Mouse (Mus musculus): ENCODE measurements around the gene Trim39.

Gene Trim39

DNA sequence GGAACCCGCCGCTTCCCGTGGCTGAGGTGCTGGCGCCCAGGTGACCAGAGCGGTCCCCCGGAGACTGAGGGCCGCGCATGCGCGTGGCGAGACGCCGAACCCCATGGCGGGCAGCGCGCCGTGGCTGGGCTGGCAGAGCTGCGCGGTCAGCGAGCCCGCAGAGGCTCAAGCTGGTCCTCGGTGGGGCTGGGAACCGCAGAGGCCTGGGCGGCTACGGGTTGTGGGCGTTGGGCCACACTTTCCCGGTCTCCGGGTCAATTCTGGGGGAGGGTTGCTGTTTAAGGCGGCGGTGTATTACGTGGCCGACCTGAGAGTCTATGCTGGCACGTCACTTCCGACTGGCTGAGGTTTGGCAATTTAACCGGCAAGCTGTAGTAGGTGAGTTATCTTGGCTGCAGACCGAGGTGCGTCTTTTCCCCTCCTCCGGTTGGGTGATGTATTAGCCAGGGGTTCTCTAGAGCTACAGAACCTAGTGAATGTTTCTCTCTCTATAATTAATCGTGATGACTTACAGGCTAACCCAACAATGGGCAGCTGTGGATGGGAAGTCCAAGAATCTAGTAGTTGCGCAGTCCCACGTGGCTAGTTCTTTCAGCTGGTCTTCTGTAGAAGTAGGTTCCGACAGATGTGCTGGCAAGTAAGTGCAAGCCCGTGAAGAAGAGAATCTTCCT is at the start of gene Trim39:
Gene Trim39, minus strand, starts transcription at position 662 of the 671 bp plus-strand sequence.
- DNase-seq (ENCODE audit: low read depth, low spot score), result peak; percentile 95

DNA sequence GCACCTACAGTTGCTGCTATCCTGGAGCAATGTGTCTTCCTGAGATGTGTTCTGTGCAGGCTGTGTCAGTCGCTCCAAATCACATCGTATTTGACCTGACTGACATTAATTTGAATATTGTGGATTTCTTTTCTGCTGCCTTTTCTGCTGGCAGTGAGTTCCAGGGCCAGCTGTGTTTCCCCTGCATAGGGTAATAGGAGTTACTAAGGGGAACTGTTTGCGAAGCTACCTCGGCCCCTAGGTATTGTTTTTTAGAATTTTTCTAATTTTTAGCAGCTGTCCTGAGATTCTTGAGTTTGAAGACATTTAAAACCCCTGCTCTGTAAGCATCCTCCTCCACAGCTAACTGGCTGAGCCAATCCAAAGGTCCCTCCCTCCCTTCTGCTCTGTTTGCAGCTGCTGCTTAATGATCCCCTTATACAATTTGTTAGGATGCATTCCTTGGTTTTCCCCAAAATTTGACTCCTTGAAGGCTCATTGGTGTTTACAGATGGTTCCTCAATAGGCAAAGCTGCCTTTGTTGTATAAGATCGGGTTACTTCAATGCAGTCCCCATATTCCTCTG is 43.7 kb upstream of the Trim39 start:
- DNase-seq (ENCODE audit: low read depth, low spot score), result no peak

DNA sequence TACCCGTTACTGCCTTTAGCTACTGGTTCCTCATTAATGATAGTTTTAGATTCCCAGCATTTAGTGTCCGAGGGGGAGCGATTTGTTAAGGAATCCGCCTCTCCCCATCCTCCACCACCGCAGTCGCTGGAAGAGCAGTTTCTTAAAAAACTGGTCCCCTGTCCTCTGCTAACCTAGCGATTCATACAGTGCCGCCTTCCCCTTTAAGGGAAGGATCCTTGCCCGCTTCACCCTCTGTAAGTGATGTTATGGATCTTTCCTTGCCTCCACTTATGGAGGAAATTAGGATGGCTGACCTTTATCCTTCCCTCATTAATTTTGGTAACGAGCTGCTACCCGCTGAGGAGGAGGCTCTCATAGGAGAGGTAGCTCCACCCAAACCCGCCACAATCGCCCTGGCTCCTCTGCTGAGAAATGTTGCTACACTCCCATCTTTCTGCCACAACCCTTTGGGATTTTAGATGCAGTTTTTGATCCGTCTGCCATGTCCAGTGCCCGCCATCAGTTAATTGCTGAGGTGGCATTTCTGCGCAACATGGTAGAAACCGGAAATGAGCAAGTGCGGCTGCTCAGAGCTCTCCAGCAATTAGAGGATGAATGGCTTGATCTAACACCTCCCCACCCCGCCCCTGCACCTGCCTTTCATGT is 43.1 kb upstream of the Trim39 start:
- DNase-seq (ENCODE audit: low read depth, low spot score), result peak; percentile 83

DNA sequence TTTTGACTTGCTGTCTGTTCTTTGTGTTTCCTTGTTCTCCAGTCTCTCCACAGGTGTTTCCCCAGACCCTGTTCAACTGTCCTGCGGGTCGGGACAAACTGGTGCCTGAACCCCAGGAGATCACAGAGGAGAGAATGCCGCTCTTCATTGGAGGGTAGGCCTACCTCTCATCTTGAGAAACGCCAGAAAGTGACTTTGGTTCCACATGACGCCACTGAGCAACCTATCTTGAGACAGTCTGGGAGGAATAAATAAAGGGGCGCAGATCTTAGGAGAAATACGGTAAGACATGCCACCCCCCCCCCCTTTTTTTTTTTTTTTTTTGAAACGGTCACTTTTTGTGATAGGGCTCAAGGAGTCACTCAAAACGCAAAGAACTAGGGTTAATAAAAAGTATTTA is 42.5 kb upstream of the Trim39 start:
- DNase-seq (ENCODE audit: low read depth, low spot score), result peak; percentile 58

DNA sequence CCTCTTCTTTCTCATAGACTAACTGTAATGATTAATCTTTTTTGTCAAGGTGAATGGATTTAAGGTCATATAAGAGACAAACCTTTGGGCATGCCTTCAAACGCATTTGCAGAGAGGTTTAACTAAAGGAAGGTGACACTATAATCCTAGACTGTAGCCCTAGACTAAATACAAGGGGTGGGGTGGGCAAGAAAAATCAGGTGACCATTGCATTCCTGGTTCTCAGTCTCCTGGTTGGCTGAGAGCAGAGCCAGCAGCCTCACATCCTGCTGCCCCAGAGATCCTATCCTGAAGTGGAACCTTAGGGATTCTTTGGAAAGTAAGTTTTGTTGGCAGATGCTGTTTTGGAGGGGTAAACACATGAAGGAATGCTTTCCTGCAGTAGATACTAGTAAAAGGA is 37.2 kb upstream of the Trim39 start:
- DNase-seq (ENCODE audit: low read depth, low spot score), result no peak

DNA sequence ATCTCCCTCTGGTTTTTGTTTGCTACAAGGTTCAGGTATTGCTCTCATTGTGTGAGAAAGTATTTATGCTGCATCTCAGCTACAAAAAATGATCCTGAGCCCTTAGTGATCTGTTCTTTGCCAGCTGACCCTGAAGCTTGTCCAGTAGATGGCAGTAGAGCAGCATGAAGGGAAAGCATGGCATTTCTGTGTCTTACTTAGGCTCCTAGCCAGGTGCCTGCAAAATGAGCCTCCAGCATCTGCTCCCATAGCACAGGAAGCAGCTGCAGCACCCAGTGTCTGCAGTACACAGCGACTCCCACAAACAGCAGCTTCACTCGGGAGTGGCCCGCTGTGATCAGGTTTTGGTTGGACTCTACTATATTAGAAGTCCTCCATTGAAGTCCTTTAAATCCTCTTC is 36.8 kb upstream of the Trim39 start:
- peak; percentile 77 for DNase-seq (ENCODE audit: low read depth, low spot score)

DNA sequence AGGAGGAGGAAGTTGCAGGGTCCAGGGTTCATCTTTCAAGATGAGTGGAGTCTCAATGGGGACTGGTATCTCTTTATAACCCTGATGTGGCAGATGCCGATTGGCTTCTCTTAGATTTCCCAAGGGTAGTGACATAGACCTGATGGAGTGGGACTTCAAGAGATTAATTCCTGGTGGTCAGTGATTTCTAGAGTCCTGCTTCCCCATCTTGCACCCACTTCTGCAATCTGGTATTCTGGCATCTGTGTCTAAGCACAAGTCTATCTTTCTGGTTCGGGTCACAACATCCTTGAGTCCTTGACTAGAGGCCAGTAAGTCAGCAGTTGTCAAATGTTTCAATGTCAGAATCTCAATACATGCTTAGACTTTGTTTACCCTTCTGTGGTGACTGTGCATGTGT is 14.3 kb upstream of the Trim39 start, which contains the start of gene H2-M10.2:
Gene H2-M10.2, minus strand, starts transcription at position 101 of the 400 bp plus-strand sequence.
- no peak for DNase-seq (ENCODE audit: low read depth, low spot score)

DNA sequence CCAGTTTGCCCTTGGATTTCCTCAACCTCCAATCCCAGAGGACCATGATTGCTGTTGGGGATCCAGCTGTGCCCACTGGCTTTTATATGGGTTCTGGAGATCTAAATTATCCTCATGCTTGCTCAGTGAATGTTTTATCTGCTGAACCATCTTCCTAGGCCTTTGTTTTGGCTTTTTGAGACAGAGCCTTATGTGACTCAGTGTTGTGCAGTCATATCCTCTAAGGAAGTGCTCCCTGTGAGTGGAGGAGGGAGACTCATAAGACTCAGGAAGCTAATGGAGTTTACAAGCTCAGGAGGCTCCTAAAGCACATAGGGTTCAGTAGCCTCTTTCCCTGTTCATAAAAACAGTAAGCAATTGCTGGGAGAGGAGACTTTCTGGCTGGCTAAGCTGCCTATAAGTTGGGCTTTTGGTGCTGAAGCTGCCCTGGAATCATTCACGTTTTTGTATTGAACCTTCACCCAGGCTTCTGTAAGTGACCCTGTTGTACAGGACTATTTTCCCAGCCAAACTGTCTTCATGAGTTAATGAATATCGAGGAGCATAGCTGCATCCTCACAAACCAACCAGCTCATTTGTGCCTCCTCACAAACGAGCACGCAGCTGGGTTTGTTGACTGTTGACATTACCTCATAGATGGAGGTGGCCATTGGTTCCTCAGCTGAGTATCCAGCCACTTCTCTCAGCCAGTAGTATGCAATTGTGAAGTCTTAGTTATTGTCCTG is 9.6 kb upstream of the Trim39 start:
- no peak for DNase-seq (ENCODE audit: low read depth, low spot score)

DNA sequence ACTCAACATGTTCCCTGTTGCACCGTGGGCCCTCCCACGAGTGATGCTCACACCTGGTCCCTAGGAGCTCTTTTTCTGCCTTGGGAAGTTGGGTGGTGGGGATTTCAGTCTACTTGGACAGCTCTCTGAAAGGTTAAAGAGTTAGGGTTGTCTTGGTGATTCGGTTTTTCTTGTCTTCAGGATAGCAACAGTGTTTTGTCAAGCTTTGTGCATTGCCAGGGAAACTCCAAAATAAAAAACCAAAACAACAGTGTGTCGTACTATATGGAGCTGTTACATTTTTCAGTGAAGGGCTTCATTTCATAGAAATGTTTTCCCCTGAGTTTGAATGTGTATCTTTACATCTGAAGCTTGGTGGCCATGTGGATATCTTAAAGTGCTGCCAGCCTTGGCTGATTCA is 2.7 kb upstream of the Trim39 start:
- DNase-seq (ENCODE audit: low read depth, low spot score), result no peak

DNA sequence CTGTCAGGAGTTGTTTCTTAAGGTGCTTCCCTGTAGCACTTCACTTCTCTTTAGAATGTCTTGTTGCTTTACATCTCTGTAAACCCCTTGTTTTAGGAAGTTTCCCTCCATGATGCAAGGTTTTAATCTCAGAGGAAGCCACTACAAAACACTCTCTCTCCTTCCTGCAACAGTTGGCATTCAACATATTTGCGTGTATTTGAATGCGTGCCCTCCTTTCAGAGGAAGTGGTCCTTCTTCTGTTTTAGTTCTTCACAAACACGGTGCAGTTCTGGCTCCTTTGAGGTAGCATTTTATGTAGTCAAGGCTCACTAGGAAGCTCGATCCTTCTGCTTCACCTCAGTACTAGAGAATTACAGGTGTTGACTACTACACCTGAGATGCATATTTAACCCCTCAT is 1.7 kb upstream of the Trim39 start:
- DNase-seq (ENCODE audit: low read depth, low spot score), result peak; percentile 60

DNA sequence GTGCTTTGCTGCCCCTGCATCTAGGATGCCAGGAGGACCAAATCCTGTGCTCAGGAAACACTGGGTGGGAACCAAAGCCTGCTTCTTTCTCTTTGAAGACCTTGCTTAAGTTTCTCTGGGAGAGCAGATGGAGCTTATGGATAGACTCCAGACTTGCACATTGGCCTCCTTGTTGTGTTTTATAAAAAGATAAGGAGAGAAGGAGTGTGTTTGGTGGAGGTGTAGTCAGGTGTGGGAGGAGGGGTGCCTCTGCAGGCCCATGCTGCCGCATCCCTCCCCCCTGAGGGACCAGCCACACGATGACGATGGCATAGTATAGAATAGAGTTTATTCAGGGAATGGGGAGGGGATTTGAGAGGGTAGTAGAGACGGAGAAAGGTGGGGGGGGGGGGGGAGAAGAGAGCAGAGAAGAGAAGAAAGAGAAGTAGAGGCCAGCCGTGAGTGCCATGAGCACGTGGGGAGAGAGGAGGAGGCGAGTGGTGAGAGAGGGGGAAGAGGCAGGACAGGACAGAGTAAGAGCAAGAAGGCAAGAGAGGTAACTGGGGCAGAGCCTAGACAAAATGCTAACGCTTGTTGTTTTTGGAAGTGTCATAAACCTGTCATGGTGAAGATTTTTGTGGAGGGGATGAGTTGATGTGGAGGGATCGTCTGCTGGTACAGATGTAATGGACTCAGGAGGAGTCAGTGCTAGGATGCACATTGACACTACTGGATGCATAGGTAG is 758 bp upstream of the Trim39 start:
- DNase-seq (ENCODE audit: low read depth, low spot score), result peak; percentile 22

DNA sequence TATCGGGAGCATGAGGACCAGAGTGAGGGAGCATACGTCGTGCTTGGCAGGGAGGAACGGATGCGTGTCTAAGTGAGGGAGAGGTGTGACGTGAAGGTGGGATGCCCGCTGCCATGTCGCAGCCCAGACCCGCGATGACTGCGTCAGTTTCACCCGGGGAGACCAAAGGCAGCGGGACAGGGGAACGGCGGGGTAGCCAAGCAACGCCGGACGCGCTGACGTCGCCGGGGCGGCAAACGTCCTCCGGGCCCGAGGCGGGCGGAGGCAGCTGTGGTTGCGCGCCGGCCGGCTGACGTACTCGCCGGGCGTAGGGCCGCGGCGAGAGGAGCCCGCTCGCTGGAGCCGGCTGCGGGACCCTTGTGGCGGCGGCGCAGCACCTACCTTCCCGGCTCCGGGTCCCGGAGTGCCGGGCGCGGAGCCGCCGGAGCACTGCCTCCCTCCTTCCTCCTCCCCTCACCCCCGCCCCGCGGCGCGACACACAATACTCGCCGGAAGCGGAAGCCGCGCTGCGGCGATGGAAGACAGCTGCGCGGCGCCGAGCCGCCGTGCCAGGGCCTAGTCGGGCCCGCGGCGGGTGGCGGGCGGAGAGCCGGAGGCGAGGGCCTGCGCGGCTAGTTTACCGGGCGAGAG is 976 bp downstream of the Trim39 start:
- DNase-seq (ENCODE audit: low read depth, low spot score), result peak; percentile 96

DNA sequence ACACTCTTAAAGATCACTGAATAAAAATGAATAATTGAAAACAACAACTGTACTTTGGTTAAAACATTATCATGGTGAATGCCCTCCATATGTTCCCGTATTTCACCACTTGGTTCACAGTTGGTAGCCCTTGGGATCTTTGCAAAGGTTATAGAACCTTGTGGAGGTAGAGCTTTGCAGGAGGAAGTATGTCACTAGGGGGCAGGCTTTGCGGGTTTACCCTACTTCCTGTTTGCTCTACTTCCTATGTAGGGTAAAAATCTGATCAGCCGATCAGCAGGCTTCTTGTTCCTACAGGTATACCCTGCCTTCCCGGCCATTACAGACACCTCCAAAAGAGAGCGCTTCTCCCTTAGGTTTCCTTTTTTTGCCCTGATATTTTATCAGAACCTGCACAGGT is 6.2 kb downstream of the Trim39 start:
- DNase-seq (ENCODE audit: low read depth, low spot score), result peak; percentile 76

DNA sequence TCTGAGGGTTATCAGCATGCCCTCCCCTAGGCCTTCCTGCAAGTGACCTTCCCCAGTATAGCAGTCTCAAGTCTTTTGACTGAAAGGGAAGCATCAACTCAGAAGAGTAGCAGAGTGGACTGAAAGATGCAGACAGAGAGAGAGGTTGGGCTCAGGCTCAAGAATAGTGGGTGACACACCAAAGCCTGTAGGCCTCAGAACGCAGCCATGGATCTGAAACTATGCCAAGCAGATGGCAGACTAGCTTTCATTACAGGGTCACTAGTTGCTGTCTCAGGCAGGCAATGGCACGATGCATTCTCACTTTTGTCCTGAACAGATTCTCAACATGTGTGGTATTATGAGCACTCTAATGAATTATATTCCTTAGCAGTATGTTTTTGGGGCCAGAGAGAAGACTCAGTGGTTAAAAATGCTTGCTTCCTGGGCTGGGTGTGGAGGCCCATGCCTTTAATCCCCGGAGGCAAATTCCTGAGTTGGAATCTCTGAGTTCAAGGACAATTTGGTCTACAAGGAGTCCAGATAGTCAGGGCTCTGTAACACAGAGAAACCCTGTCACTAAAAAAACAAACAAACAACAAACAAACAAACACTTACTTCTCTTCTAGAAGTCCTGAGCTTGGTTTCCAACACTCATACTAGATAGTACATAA is 7.6 kb downstream of the Trim39 start:
- no peak for DNase-seq (ENCODE audit: low read depth, low spot score)

DNA sequence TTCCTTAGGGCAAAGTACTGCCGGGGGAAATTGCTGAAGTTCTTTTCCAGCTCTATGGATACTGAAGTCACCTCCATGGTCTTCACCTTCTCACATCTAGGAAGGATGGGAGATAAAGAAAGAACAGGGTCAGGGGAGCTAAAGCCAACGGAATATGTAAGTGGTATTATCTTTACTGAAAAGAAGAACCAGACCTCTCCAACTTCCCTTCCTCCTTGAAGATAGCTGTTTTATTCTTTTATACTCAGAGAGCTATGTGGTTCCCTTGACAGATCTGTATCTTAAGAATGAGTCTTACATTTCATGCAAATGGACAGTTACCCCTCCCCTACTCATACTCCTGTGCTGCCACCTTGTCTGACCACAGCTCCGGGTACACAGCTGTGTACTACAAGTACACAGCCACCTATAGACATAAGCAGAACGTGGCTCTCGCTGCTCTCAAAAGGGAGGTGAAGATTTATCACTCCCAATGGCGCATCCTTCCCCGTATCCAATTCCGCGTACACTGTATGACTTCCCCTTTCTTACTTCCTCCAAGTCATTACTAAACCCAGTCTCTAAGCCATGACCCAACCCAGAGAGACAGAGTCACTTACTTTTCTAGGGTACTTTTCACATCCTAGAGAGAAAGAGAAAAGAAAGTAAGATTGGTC is 10.4 kb downstream of the Trim39 start:
- DNase-seq (ENCODE audit: low read depth, low spot score), result no peak

DNA sequence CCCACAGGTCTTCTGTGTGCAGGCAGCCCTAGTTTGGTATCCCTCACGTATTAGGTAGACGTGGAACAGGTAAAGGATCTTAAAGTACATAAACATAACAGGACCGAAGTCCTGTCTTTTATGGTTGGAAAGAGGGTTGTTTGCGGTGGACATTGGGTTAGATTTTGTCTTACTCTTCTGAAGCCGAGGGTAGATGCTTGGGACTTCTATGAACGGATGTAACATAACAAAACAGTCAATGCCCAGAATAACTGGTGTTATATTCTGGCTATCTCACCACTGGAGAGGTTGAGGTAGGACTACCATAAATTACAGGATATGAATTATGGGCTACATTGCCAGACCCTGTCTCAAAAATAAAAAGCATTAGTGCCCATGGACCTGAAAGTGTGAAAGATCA is 14.1 kb downstream of the Trim39 start, which contains the start of gene Rpp21:
Gene Rpp21, minus strand, starts transcription at position 101 of the 400 bp plus-strand sequence.
- no peak for DNase-seq (ENCODE audit: low read depth, low spot score)

DNA sequence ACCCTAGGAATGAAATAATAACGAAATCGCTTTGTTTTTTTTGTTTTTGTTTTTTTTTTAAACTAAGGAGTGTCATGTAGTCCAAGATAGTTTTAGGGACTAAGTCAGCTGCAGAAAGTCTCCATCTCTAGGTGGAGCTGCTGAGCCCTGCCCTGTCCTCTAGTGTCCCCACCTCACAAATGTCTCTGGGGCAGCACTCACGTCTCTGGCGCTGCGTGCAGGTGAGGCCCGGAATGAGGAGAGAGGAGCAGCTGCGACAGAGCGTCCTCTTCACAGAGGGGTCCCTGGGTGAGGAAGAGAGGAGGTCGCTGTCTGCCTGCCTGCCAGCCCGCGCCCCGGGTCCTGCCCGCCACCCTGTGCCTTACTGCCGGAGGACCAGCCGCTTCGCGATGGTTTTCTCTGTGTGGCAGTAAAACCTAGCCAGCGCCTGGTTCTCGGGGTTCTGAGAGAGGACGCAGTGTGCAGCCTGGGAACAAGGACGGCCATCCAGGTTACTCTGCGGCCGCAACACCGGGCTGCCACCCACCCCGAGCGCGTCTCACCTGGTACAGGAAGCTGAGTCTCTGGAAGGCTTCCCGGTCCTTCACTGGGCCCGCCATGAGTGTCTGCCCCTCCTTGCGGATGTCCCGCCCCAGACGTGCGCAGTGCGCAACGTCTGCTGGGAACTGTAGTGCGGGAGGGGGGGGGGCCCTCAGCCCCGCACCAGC is 14.7 kb downstream of the Trim39 start:
- peak; percentile 86 for DNase-seq (ENCODE audit: low read depth, low spot score)

DNA sequence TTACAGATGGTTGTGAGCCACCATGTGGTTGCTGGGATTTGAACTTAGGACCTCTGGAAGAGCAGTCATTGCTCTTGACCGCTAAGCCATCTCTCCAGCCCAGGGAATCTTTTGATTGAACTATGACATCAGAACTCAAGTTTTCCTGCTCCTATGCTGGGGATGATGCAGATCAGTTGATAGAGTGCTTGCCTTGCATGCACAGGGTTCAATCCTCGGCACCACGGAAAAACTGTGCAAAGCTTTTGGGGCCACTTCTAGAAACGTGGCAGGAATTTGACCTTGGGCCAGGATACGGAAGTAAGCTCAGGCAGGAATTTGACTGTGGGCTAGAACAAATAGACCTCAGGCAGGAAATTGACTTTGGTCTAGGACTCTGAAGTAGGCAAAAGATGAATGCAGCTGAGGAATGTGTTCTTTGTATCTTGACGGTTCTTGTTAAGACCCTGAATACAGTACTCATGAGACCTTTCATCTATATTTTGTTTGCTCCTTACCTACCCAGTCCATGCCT is 18.9 kb downstream of the Trim39 start:
- DNase-seq (ENCODE audit: low read depth, low spot score), result no peak

DNA sequence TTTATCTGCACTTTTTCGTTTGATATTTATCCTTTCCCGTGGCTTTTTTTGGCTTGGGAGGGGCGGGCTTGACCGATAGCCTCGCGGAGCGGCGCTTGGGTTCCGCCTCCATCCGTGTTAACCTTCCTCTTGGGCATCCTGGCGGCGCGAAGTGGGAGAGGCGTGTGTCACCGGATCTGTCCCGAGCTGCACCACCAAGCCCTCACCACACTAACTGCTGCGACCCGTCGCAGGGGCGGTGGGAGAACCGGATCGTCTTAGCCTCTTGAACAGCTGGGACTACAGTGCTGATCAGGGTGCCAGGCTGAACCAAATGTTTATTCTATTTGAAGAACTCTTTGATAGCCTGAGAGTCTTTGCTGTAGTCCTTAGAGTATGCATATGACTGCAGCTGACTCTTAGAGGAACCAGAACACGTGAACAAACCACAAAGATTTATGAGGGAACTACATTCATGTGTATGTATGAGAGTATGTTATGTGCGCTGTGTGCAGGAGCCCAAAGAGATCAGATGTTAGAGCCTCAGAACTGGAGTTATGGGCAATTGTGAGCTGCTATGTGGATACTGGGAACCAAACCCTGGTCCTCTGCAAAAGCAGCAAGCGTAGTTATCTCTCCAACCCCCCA is 19.7 kb downstream of the Trim39 start:
- DNase-seq (ENCODE audit: low read depth, low spot score), result no peak
